Mouse (Mus musculus) adrenal gland, postnatal 4 days (tissue): ENCODE results near the gene Olfr1209. TPM values are rescaled to one million over a fixed set of nuclear protein-coding genes. Genes with fewer than 3 reads are reported as not detected.

Experiments used
- DNase-seq, 2 experiments: peaks; one replicate each; pipeline ENCODE4 v3.0.0; 2021 to 2022; ENCODE audit warnings: low spot score in 2 of 2, mixed read lengths in 2 of 2
- long read RNA-seq, 2 experiments: library from polyadenylated mRNA; stranded (forward); transcript quantifications; one replicate each; pipeline ENCODE4 v2.0.0; 2021
- total RNA-seq, 2 experiments: library from RNA; stranded (reverse); gene quantifications; 2 replicates each; pipeline ENCODE4 v1.2.3; 2021

The Olfr1209 gene
- not detected for total RNA-seq
- long read RNA-seq, experiment 1: 0 reads
- long read RNA-seq, experiment 2: 0 reads

DNA sequence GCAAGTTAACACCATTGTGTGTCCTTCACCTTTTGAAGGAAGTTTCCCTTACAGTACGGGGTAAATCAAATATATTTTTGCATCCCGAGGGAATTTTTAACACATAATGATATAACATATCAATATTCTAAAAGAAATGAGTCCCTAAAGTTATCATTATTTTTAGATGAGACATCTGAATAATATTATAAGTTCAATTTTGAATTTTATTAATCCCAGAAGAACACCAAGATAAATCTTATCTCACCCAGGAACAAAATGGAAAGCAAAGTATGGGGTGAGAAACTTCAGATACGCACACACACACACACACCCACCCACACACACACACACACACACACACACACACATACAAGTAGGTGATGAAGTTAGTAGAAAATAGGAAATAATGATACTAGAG is at the start of gene Olfr1209:
Gene Olfr1209, minus strand, starts transcription at position 101 of the 400 bp plus-strand sequence.
- DNase-seq: no peak

DNA sequence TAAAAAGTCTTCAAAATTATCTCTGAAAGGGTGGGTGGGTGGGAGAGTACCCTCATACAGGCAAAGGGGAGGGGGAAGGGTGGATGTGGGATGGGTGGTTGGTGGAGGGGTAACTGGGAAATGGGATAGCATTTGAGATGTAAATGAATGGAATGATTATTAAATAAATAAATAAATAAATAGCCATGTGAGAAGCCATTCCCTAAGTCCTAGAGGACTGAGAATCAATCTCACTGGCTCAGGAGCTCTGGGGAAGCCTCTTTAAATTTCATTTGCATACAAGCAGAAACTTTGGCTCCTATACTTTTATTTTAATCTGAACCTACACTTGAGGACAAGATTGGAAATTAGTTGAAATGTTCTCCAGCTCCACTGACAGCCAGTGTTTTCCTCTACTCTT is 38.7 kb upstream of the Olfr1209 start, which contains the start of gene Olfr1212:
Gene Olfr1212, plus strand, starts transcription at position 301 of the 400 bp plus-strand sequence.
- no peak for DNase-seq

DNA sequence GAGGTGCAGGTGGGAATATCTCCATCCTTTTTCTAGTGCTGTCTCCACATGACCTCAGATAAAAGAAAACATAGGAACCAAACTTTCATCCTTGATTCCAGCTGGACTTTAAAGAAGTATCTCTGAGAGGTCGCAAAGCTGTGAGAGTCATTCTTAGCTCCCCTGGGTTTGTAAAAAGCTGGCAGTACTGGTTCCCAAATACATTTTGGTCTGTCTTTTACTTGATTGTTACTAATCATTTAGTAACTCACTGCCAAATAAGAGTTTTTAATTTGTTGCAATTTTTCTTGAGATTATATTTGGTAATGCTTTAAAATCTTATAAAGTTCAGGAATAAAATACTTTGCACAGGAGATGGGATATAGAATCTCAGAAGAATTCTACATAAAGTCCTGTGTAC is 23.1 kb upstream of the Olfr1209 start, which contains the start of gene Olfr1211:
Gene Olfr1211, minus strand, starts transcription at position 101 of the 400 bp plus-strand sequence.
- DNase-seq: no peak

DNA sequence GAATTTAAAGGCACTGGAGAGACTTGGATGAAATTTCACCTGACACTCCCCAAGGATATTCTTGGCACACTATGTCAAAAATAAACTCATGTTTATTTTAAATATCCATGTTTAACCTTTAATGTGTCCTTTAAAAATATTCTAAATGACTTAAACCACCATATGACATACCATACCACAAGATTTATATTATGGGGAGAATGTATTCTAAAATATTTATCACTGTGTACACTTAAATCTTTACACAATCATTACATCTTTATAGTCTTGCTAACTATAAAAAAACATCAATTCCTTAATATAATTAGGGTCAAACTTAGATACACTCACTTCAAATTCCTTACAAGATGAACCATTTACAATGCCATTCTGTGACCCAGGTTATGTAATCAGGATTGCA is 12.7 kb downstream of the Olfr1209 start, which contains the start of gene Olfr1208:
Gene Olfr1208, minus strand, starts transcription at position 101 of the 400 bp plus-strand sequence.
- no peak for DNase-seq

DNA sequence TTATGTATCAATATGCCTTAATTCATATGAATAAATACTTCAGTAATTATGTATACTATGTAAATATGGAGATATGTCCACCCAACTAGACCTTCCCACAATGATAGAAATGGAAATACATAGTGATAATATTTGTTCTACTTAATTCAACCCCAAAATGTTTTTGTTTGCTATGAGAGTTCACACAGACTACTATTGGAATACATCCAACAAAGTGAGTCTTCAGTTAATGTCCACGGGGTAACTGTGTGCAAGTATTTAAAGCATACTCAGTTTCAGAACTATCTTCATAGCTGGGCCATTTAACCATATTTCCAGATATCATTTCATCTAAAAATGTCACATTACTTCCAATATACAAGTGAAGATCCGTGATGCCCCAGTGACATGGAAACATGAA is 52.0 kb downstream of the Olfr1209 start, which contains the start of gene Olfr1206:
Gene Olfr1206, plus strand, starts transcription at position 301 of the 400 bp plus-strand sequence.
- no peak for DNase-seq

Other genes with a start within 250 kb of the Olfr1209 start
- not detected for gene Olfr1193, start 239.5 kb downstream of the Olfr1209 start, total RNA-seq
- not detected for gene Olfr1195, start 226.0 kb downstream of the Olfr1209 start, total RNA-seq
- gene Olfr1196, start 210.6 kb downstream of the Olfr1209 start, total RNA-seq: not detected
- not detected for gene Olfr1197, start 182.8 kb downstream of the Olfr1209 start, total RNA-seq
- gene Olfr1198, start 163.8 kb downstream of the Olfr1209 start, total RNA-seq: not detected
- gene Olfr1199, start 154.7 kb downstream of the Olfr1209 start, total RNA-seq: not detected
- gene Olfr1200, start 144.7 kb downstream of the Olfr1209 start, total RNA-seq: not detected
- gene Olfr1201, start 122.1 kb downstream of the Olfr1209 start, total RNA-seq: not detected
- gene Olfr1202, start 100.7 kb downstream of the Olfr1209 start, total RNA-seq: not detected
- gene Olfr1205, start 85.4 kb downstream of the Olfr1209 start, total RNA-seq: not detected
- gene Olfr1204, start 65.9 kb downstream of the Olfr1209 start, total RNA-seq: not detected
- gene Olfr1206, start 51.9 kb downstream of the Olfr1209 start, total RNA-seq: not detected
- not detected for gene Olfr1208, start 12.8 kb downstream of the Olfr1209 start, total RNA-seq
- not detected for gene Olfr1211, start 23.0 kb upstream of the Olfr1209 start, total RNA-seq
- gene Olfr1212, start 38.8 kb upstream of the Olfr1209 start, total RNA-seq: not detected
- not detected for gene Gm13762, start 65.1 kb upstream of the Olfr1209 start, total RNA-seq
- not detected for gene Olfr1214, start 77.5 kb upstream of the Olfr1209 start, total RNA-seq
- not detected for gene Olfr1215, start 91.8 kb upstream of the Olfr1209 start, total RNA-seq
- gene Olfr1216, start 103.2 kb upstream of the Olfr1209 start, total RNA-seq: not detected
- gene Olfr1217, start 116.9 kb upstream of the Olfr1209 start, total RNA-seq: not detected
- gene Olfr1218, start 146.0 kb upstream of the Olfr1209 start, total RNA-seq: not detected
- not detected for gene Olfr1219, start 168.4 kb upstream of the Olfr1209 start, total RNA-seq
- not detected for gene Olfr1220, start 191.7 kb upstream of the Olfr1209 start, total RNA-seq
- not detected for gene Olfr1221, start 202.1 kb upstream of the Olfr1209 start, total RNA-seq
- not detected for gene Olfr1222, start 217.9 kb upstream of the Olfr1209 start, total RNA-seq
- not detected for gene Olfr1223, start 236.4 kb upstream of the Olfr1209 start, total RNA-seq
- not detected for gene Olfr1224-ps1, start 248.9 kb upstream of the Olfr1209 start, total RNA-seq